8 mouse cellular contexts compared by ENCODE assay signal in genomic region chr9:75409852-75410378, GRCm38 (mm10). TPM values are rescaled to one million over a fixed set of nuclear protein-coding genes. Genes with fewer than 3 reads are reported as not detected.
DNase-seq lines count a peak whose midpoint lies in the region; ATAC-seq and TF ChIP-seq lines count a peak whose summit lies in the region.

TSS of gene Mapk6 (minus strand) at chr9:75410005.

- TF ChIP-seq CTCF in bone marrow macrophage, adult 2 months (IDR thresholded peaks at IDR 0.05; ENCODE audit: low read depth, low read length) = no peak

- H3K27ac ChIP-seq in bone marrow macrophage, adult 2 months (ENCODE audit: insufficient read depth, low read depth, low read length) = peak within 1 kb of the TSS; percentile 95
- peak within 1 kb of the TSS; percentile 98 for H3K27ac ChIP-seq in embryonic facial prominence, embryonic 15.5 days (replicated peaks)
- H3K27ac ChIP-seq in limb, embryonic 12.5 days = peak within 1 kb of the TSS; percentile 99
- peak within 1 kb of the TSS; percentile 99 for H3K27ac ChIP-seq in midbrain, embryonic 14.5 days (replicated peaks; ENCODE audit: low read depth, low read length)

- no peaks in the 10 kb centered on the region for H3K36me3 ChIP-seq in embryonic facial prominence, embryonic 15.5 days
- H3K36me3 ChIP-seq in limb, embryonic 12.5 days = no peaks in the 10 kb centered on the region
- no peaks in the 10 kb centered on the region for H3K36me3 ChIP-seq in midbrain, embryonic 14.5 days (ENCODE audit: control insufficient read depth, insufficient read depth, low read length)

- DNase-seq in A20 (ENCODE audit: low read depth, low spot score) = peak; percentile 97
- DNase-seq in heart, adult 8-10 months (ENCODE audit: low spot score) = peak; percentile 97
- peak; percentile 95 to 97 for DNase-seq in kidney, adult 8-10 months
- peak; percentile 97 for DNase-seq in midbrain, embryonic 14.5 days
- peak; percentile 98 for DNase-seq in spleen, adult 12 weeks (ENCODE audit: low spot score)

- under 1% methylated on average over 55 of the region's 58 CpGs for WGBS in embryonic facial prominence, embryonic 15.5 days
- WGBS in limb, embryonic 12.5 days = under 1% methylated on average over 58 of the region's 58 CpGs
- WGBS in midbrain, embryonic 14.5 days = under 1% methylated on average over 58 of the region's 58 CpGs

- ATAC-seq in embryonic facial prominence, embryonic 15.5 days (ENCODE audit: insufficient number of reproducible peaks, low FRiP score, low TSS enrichment, low read depth) = peak; percentile 92
- peak; percentile 91 for ATAC-seq in limb, embryonic 12.5 days (ENCODE audit: insufficient number of reproducible peaks, insufficient read depth, low FRiP score, low TSS enrichment, low read depth)
- peak; percentile 96 for ATAC-seq in midbrain, embryonic 14.5 days (ENCODE audit: low FRiP score, low TSS enrichment)

- no peaks in the 10 kb centered on the region for H3K27me3 ChIP-seq in embryonic facial prominence, embryonic 15.5 days
- H3K27me3 ChIP-seq in limb, embryonic 12.5 days = no peaks in the 10 kb centered on the region
- no peaks in the 10 kb centered on the region for H3K27me3 ChIP-seq in midbrain, embryonic 14.5 days (ENCODE audit: control insufficient read depth, insufficient read depth, low read length)

- H3K4me2 ChIP-seq in embryonic facial prominence, embryonic 15.5 days (replicated peaks) = peak within 1 kb of the TSS; percentile 66
- peak within 1 kb of the TSS; percentile 61 for H3K4me2 ChIP-seq in limb, embryonic 12.5 days
- H3K4me2 ChIP-seq in midbrain, embryonic 14.5 days (ENCODE audit: low read length) = peak within 1 kb of the TSS; percentile 70

- peak within 1 kb of the TSS; percentile 75 for H3K9ac ChIP-seq in embryonic facial prominence, embryonic 15.5 days
- peak within 1 kb of the TSS; percentile 93 for H3K9ac ChIP-seq in limb, embryonic 12.5 days (replicated peaks)
- peak within 1 kb of the TSS; percentile 88 for H3K9ac ChIP-seq in midbrain, embryonic 14.5 days (replicated peaks; ENCODE audit: low read length)

- no peak; the same call in 1 of the 2 replicates for TF ChIP-seq POLR2A in bone marrow macrophage, adult 2 months (IDR thresholded peaks at IDR 0.05; ENCODE audit: borderline replicate concordance, low read depth, low read length)

- peak within 1 kb of the TSS; percentile 98 for H3K4me3 ChIP-seq in bone marrow macrophage, adult 2 months (ENCODE audit: insufficient read depth, low read length)
- H3K4me3 ChIP-seq in embryonic facial prominence, embryonic 15.5 days (replicated peaks) = peak within 1 kb of the TSS; percentile 85
- H3K4me3 ChIP-seq in limb, embryonic 12.5 days (replicated peaks) = peak within 1 kb of the TSS; percentile 70
- peak within 1 kb of the TSS; percentile 75 for H3K4me3 ChIP-seq in midbrain, embryonic 14.5 days (replicated peaks; ENCODE audit: low read depth, low read length)

- peaks cover 61% of the 10 kb centered on the region for H3K4me1 ChIP-seq in bone marrow macrophage, adult 2 months (ENCODE audit: control insufficient read depth, insufficient read depth, low read length)
- H3K4me1 ChIP-seq in embryonic facial prominence, embryonic 15.5 days = peaks cover 23% of the 10 kb centered on the region; the same call in 1 of the 2 replicates
- peaks cover 45% of the 10 kb centered on the region for H3K4me1 ChIP-seq in limb, embryonic 12.5 days (replicated peaks)
- H3K4me1 ChIP-seq in midbrain, embryonic 14.5 days (ENCODE audit: control insufficient read depth, insufficient read depth, low read length) = peaks cover 24% of the 10 kb centered on the region

- H3K9me3 ChIP-seq in embryonic facial prominence, embryonic 15.5 days (replicated peaks) = no peaks in the 10 kb centered on the region
- H3K9me3 ChIP-seq in limb, embryonic 12.5 days = no peaks in the 10 kb centered on the region
- no peaks in the 10 kb centered on the region for H3K9me3 ChIP-seq in midbrain, embryonic 14.5 days (ENCODE audit: control insufficient read depth, low read length)

RNA-seq across cellular contexts. Expression of gene Mapk6, which starts in this region (rescaled TPM):
- 31.3 and 39.7 TPM in 2 replicates for polyA plus RNA-seq in bone marrow macrophage, adult 2 months (2012; ENCODE audit: insufficient read depth, insufficient read length, missing spikeins)
- 58.1 and 60.2 TPM in 2 replicates for polyA plus RNA-seq in embryonic facial prominence, embryonic 15.5 days (2015; fragmentation: Nextera tagmentation; extraction: Ambion mirVana)
- total RNA-seq in heart, adult 8-10 months (2022) = 10 to 100 TPM; 21.8 to 25.3 (median 22.6) TPM
- polyA plus RNA-seq in limb, embryonic 12.5 days (2016; fragmentation: Nextera tagmentation; extraction: Ambion mirVana) = 114 TPM in 2 replicates
- polyA plus RNA-seq in midbrain, embryonic 14.5 days (2014; fragmentation: Nextera tagmentation; extraction: Ambion mirVana) = 155 and 208 TPM in 2 replicates

Comparison
In these comparisons a context has a peak if more than half of its experiments do, and no peak if none do; other contexts are left out.
1. Peak in every context shown above with its lines: DNase-seq, ATAC-seq, H3K4me3 ChIP-seq and H3K27ac ChIP-seq.